Mouse (Mus musculus): ENCODE measurements at regions not wholly inside any gene's neighbourhood (a gene's known extent, or its start where the extent isn't known, plus 50 kb on each side); places are given as distances from the start of the nearest gene placed in this dataset.

DNA sequence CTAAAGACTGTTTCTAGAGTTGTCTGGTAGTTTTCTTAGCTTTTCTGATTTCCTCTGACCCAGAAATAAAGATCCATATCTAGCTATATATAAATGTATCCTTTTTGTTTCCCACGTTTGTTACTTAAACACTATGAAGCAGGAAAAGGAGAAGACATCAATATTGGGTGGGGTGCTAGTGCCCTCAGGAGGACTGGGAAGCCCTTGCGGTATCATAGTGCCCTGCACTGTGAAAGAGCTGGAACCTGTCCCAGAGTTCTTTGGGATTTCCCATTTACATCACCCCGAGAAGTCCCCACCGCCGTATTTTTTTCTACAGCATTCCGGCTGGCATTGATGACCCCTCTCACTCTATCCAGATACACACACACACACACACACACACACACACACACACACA, 119.3 kb upstream of the Hmgn3 start:
- WGBS = 83% methylated on average over 6 of the region's 6 CpGs
- H3K9ac ChIP-seq (replicated peaks; ENCODE audit: low read length) = no peak overlapping the region
- H3K4me1 ChIP-seq (ENCODE audit: control insufficient read depth, insufficient read depth, low read length) = no peaks in the 10 kb centered on the region
- DNase-seq (ENCODE audit: low spot score) = no peak
- H3K4me2 ChIP-seq (ENCODE audit: low read depth, low read length) = no peak overlapping the region
- ATAC-seq (replicated peaks; ENCODE audit: insufficient number of reproducible peaks, low FRiP score, low TSS enrichment, low read depth) = no peak
- H3K27me3 ChIP-seq (ENCODE audit: control insufficient read depth, insufficient read depth, low read length) = no peaks in the 10 kb centered on the region
- no peaks in the 10 kb centered on the region for H3K36me3 ChIP-seq (replicated peaks; ENCODE audit: control insufficient read depth, insufficient read depth, low read depth, low read length)
- no peaks in the 10 kb centered on the region for H3K9me3 ChIP-seq (replicated peaks; ENCODE audit: control insufficient read depth, low read length)
- no peak overlapping the region for H3K4me3 ChIP-seq (ENCODE audit: low read depth, low read length)
- H3K27ac ChIP-seq (replicated peaks; ENCODE audit: low read depth, low read length) = no peak overlapping the region

DNA sequence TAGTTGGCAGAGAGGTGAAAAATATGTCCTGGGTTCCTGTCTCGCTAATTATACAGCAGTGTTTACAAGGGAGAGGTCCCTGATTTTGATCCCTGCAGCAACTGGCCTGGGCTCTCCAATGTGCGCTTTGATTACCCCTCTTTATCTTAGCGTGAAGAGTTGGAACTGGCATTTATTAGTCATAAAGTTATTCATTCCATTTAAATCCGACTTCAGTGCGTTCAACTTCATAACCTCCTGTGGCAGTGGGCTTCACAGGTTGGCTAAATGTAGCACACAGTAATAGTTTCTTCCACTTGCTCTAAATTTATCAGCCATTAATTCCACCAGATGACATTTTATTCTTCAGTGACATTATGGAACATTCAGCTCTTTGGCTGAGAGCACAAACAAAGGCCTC, 113.0 kb upstream of the Hmgn3 start:
- ATAC-seq (replicated peaks; ENCODE audit: insufficient number of reproducible peaks, low FRiP score, low TSS enrichment, low read depth) = no peak

DNA sequence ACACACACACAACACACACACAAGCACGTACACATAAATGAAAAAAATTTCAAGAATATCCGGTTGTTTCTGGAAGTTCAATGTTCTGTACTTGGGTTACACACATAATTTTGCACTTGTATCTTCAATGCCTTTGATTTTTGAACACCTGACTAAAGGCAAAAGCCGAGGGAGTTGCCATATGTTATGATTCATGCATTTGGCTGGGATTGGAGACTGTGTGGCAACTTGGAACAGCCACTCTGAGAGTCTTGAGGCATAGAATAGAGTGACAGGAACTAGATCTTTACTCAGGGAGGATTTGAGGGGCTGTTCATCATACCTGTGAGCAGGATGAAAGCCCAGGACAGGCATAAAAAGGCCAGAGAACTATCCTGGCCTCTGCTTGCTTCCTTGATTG, 112.5 kb upstream of the Hmgn3 start:
- no peaks in the 10 kb centered on the region for H3K9me3 ChIP-seq (replicated peaks; ENCODE audit: control insufficient read depth, low read length)
- no peak overlapping the region for H3K27ac ChIP-seq (replicated peaks; ENCODE audit: low read depth, low read length)
- H3K9ac ChIP-seq (replicated peaks; ENCODE audit: low read length) = no peak overlapping the region
- DNase-seq (ENCODE audit: low spot score) (no peak), ATAC-seq (replicated peaks; ENCODE audit: insufficient number of reproducible peaks, low FRiP score, low TSS enrichment, low read depth) (no peak)
- no peak overlapping the region for H3K4me3 ChIP-seq (ENCODE audit: low read depth, low read length)
- H3K4me2 ChIP-seq (ENCODE audit: low read depth, low read length) = no peak overlapping the region
- WGBS = 78% methylated on average over 3 of the region's 3 CpGs
- no peaks in the 10 kb centered on the region for H3K36me3 ChIP-seq (replicated peaks; ENCODE audit: control insufficient read depth, insufficient read depth, low read depth, low read length)
- H3K4me1 ChIP-seq (ENCODE audit: control insufficient read depth, insufficient read depth, low read length) = no peaks in the 10 kb centered on the region; the same call in 1 of the 2 replicates
- H3K27me3 ChIP-seq (ENCODE audit: control insufficient read depth, insufficient read depth, low read length) = no peaks in the 10 kb centered on the region

More for the DNA sequence above, 113.0 kb upstream of the Hmgn3 start:
- Histone ChIP-seq H3K9ac (replicated peaks; ENCODE audit: low read length) (no peak overlapping the region), H3K4me2 (ENCODE audit: low read depth, low read length) (no peak overlapping the region), H3K27me3 (ENCODE audit: control insufficient read depth, insufficient read depth, low read length) (no peaks in the 10 kb centered on the region), H3K36me3 (replicated peaks; ENCODE audit: control insufficient read depth, insufficient read depth, low read depth, low read length) (no peaks in the 10 kb centered on the region), H3K4me3 (ENCODE audit: low read depth, low read length) (no peak overlapping the region), H3K27ac (replicated peaks; ENCODE audit: low read depth, low read length) (no peak overlapping the region), H3K9me3 (replicated peaks; ENCODE audit: control insufficient read depth, low read length) (no peaks in the 10 kb centered on the region), H3K4me1 (ENCODE audit: control insufficient read depth, insufficient read depth, low read length) (no peaks in the 10 kb centered on the region; the same call in 1 of the 2 replicates)
- 81% methylated on average over 5 of the region's 5 CpGs for WGBS
- DNase-seq (ENCODE audit: low spot score) = no peak

DNA sequence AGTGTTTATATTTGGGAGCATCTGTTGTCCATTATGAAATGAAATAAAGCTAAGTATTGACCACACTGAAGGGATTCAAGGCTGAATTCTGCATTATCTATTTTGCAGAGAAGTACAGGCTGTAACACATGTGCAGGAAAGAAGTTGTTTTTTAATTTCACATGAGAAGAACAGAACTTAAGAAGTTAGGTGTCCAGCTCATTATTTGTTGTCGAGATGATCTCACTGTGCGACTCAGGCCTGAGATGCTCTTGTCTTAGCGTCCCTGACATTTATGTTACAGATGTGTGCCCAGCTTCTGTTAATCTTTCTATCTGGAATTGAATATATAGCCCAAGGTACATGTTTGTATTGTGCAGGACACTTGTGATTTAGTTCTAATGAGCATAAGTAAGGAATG, 112.0 kb upstream of the Hmgn3 start:
- no peaks in the 10 kb centered on the region for H3K27me3 ChIP-seq (ENCODE audit: control insufficient read depth, insufficient read depth, low read length)
- H3K9ac ChIP-seq (replicated peaks; ENCODE audit: low read length) = no peak overlapping the region
- WGBS = 77% methylated on average over 3 of the region's 3 CpGs
- H3K27ac ChIP-seq (replicated peaks; ENCODE audit: low read depth, low read length) = no peak overlapping the region
- no peaks in the 10 kb centered on the region for H3K9me3 ChIP-seq (replicated peaks; ENCODE audit: control insufficient read depth, low read length)
- no peaks in the 10 kb centered on the region; the same call in 1 of the 2 replicates for H3K4me1 ChIP-seq (ENCODE audit: control insufficient read depth, insufficient read depth, low read length)
- no peak overlapping the region for H3K4me2 ChIP-seq (ENCODE audit: low read depth, low read length)
- ATAC-seq (replicated peaks; ENCODE audit: insufficient number of reproducible peaks, low FRiP score, low TSS enrichment, low read depth) (no peak), DNase-seq (ENCODE audit: low spot score) (no peak)
- no peaks in the 10 kb centered on the region for H3K36me3 ChIP-seq (replicated peaks; ENCODE audit: control insufficient read depth, insufficient read depth, low read depth, low read length)
- H3K4me3 ChIP-seq (ENCODE audit: low read depth, low read length) = no peak overlapping the region

DNA sequence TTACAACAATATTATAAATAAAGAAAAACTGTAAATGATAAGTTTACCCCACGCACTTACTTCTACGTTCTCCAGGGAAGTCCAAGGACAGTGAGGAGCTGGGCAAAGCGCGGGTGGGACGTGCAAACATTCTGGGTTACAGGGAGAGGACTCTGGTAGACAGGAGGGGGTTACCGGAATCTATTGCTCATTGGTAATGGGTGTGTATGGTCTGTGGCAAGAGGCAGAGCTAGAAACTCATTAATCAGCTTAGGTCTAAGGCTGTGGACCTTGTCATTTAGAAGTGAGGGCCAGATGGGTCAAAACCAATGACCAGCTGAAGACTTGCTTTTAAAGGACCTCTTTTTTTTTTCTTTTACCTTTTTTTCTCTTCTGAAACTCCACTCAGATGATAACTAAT, 107.9 kb upstream of the Hmgn3 start:
- no peak overlapping the region for H3K27ac ChIP-seq (replicated peaks; ENCODE audit: low read depth, low read length)
- no peaks in the 10 kb centered on the region; the same call in 1 of the 2 replicates for H3K4me1 ChIP-seq (ENCODE audit: control insufficient read depth, insufficient read depth, low read length)
- no peaks in the 10 kb centered on the region for H3K36me3 ChIP-seq (replicated peaks; ENCODE audit: control insufficient read depth, insufficient read depth, low read depth, low read length)
- H3K27me3 ChIP-seq (ENCODE audit: control insufficient read depth, insufficient read depth, low read length) = no peaks in the 10 kb centered on the region
- H3K9me3 ChIP-seq (replicated peaks; ENCODE audit: control insufficient read depth, low read length) = no peaks in the 10 kb centered on the region
- H3K4me3 ChIP-seq (ENCODE audit: low read depth, low read length) = no peak overlapping the region
- no peak overlapping the region for H3K9ac ChIP-seq (replicated peaks; ENCODE audit: low read length)
- no peak overlapping the region for H3K4me2 ChIP-seq (ENCODE audit: low read depth, low read length)
- DNase-seq (ENCODE audit: low spot score) = no peak
- WGBS = 91% methylated on average over 6 of the region's 6 CpGs
- no peak for ATAC-seq (replicated peaks; ENCODE audit: insufficient number of reproducible peaks, low FRiP score, low TSS enrichment, low read depth)

DNA sequence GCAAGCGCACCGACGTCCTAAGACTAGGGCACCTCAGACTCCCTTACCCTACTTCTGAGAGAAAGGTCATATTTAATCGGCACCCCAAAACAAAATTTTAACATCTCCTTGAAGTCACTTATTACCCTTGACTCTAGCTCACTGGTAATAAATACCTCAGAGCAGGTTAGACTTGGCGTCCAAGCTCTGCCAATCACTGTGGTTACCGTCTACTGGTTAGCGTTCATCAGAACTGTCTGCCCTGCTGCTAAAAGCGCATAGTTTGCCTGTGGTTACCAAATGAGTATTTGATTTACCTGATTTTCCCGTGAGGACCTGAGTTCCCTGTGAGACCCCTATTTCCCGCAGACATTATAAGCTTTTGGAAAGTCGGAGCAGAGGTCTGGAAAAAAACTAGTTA, 107.3 kb upstream of the Hmgn3 start:
- ATAC-seq (replicated peaks; ENCODE audit: insufficient number of reproducible peaks, low FRiP score, low TSS enrichment, low read depth) = no peak
- 90% methylated on average over 11 of the region's 11 CpGs for WGBS

DNA sequence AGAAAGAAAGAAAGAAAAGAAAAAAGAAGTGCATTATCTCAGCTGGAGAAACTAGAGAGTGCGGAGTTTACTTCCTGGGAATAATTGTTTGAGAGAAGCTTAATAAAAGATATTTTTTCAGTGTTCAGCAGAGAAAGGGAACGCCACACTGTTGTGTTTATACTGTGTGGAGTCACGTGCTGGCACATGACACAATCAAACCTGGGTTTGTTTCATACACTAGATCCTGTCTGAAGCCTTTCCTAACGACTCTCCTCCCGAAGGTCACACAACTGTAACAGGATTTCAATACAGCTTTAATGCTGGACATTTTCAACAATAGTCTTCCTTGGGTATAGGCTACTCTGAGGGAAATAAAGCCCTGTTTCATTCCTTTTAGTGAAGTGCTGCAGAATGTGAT, 105.3 kb upstream of the Hmgn3 start:
- H3K9ac ChIP-seq (replicated peaks; ENCODE audit: low read length) = no peak overlapping the region
- no peaks in the 10 kb centered on the region; the same call in 1 of the 2 replicates for H3K4me1 ChIP-seq (ENCODE audit: control insufficient read depth, insufficient read depth, low read length)
- H3K36me3 ChIP-seq (replicated peaks; ENCODE audit: control insufficient read depth, insufficient read depth, low read depth, low read length) = no peaks in the 10 kb centered on the region
- no peaks in the 10 kb centered on the region for H3K9me3 ChIP-seq (replicated peaks; ENCODE audit: control insufficient read depth, low read length)
- no peaks in the 10 kb centered on the region for H3K27me3 ChIP-seq (ENCODE audit: control insufficient read depth, insufficient read depth, low read length)
- H3K4me3 ChIP-seq (ENCODE audit: low read depth, low read length) = no peak overlapping the region
- no peak overlapping the region for H3K27ac ChIP-seq (replicated peaks; ENCODE audit: low read depth, low read length)
- 67% methylated on average over 5 of the region's 5 CpGs for WGBS
- no peak for ATAC-seq (replicated peaks; ENCODE audit: insufficient number of reproducible peaks, low FRiP score, low TSS enrichment, low read depth)
- no peak overlapping the region for H3K4me2 ChIP-seq (ENCODE audit: low read depth, low read length)
- DNase-seq (ENCODE audit: low spot score) = no peak

More for the DNA sequence above, 107.3 kb upstream of the Hmgn3 start:
- no peaks in the 10 kb centered on the region; the same call in 1 of the 2 replicates for H3K4me1 ChIP-seq (ENCODE audit: control insufficient read depth, insufficient read depth, low read length)
- no peak for DNase-seq (ENCODE audit: low spot score)
- H3K9ac ChIP-seq (replicated peaks; ENCODE audit: low read length) = no peak overlapping the region
- H3K4me3 ChIP-seq (ENCODE audit: low read depth, low read length) = no peak overlapping the region
- H3K36me3 ChIP-seq (replicated peaks; ENCODE audit: control insufficient read depth, insufficient read depth, low read depth, low read length) = no peaks in the 10 kb centered on the region
- no peaks in the 10 kb centered on the region for H3K9me3 ChIP-seq (replicated peaks; ENCODE audit: control insufficient read depth, low read length)
- H3K27me3 ChIP-seq (ENCODE audit: control insufficient read depth, insufficient read depth, low read length) = no peaks in the 10 kb centered on the region
- H3K27ac ChIP-seq (replicated peaks; ENCODE audit: low read depth, low read length) = no peak overlapping the region
- H3K4me2 ChIP-seq (ENCODE audit: low read depth, low read length) = no peak overlapping the region

DNA sequence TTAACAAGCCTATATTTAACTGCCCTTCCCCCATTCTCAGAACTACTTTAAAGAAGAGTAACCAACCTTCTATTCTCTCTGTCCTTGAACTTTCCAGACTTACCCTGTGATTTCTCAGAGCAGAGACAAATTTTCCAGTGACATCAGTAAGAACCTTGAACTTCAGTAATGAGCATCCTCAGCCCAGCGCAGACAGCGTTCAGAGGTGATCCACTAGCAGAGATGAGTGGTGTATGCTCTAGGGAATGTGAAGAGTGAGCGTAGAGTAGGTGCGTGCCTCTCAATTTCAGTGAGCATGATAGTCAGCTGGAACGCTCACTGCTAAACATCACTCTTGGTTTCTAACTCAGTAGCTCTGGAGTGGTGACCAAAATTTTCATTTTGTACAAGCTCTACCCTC, 103.4 kb upstream of the Hmgn3 start:
- no peaks in the 10 kb centered on the region for H3K36me3 ChIP-seq (replicated peaks; ENCODE audit: control insufficient read depth, insufficient read depth, low read depth, low read length)
- 96% methylated on average over 5 of the region's 5 CpGs for WGBS
- H3K9me3 ChIP-seq (replicated peaks; ENCODE audit: control insufficient read depth, low read length) = no peaks in the 10 kb centered on the region
- H3K27ac ChIP-seq (replicated peaks; ENCODE audit: low read depth, low read length) = no peak overlapping the region
- H3K9ac ChIP-seq (replicated peaks; ENCODE audit: low read length) = no peak overlapping the region
- no peak overlapping the region for H3K4me3 ChIP-seq (ENCODE audit: low read depth, low read length)
- no peaks in the 10 kb centered on the region for H3K27me3 ChIP-seq (ENCODE audit: control insufficient read depth, insufficient read depth, low read length)
- ATAC-seq (replicated peaks; ENCODE audit: insufficient number of reproducible peaks, low FRiP score, low TSS enrichment, low read depth) (no peak), DNase-seq (ENCODE audit: low spot score) (no peak)
- H3K4me1 ChIP-seq (ENCODE audit: control insufficient read depth, insufficient read depth, low read length) = no peaks in the 10 kb centered on the region
- H3K4me2 ChIP-seq (ENCODE audit: low read depth, low read length) = no peak overlapping the region

All from embryonic facial prominence, embryonic 11.5 days (tissue).